Mouse (Mus musculus) kidney, adult 2 months (tissue): ENCODE measurements at regions not wholly inside any gene's neighbourhood (a gene's known extent, or its start where the extent isn't known, plus 50 kb on each side); places are given as distances from the start of the nearest gene placed in this dataset.

ENCODE experiments used
- CTCF ChIP-seq: fragments of 200-500 bp; conservative IDR thresholded peaks from 2 replicates; pipeline ENCODE4 v1.5.1; 2011; ENCODE audit warnings: low read depth, mild to moderate bottlenecking, control low read depth, low read length, moderate library complexity, mixed read lengths; ENCODE audit not compliant: insufficient read depth, insufficient read length
- POLR2A ChIP-seq: fragments of 200-500 bp; IDR thresholded peaks from one replicate; pipeline ENCODE4 v1.6.1; 2011; ENCODE audit warnings: low read depth, low read length, control low read depth

DNA sequence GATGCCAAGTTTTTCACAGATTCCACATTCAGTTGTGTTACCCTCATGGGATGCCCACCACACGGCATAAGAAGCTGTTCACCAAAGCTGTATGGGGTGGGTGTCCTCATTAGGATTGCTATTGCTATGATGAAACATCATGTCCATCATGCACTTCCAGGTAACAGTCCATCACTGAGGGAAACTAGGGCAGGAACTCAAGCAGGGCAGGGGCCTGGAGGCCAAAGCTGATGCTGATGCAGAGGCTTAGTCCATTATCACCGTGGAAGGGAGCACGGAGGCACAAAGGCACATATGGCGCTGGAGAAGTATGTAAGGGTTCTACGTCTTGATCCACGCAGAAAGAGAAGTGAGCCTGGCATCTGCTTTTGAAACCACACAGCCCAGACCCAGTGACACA, 97.4 kb upstream of the Jade1 start:
- TF ChIP-seq POLR2A (no peak), CTCF (no peak)
